Mouse (Mus musculus): ENCODE results near the gene 4933412E24Rik.

The 4933412E24Rik gene

DNA sequence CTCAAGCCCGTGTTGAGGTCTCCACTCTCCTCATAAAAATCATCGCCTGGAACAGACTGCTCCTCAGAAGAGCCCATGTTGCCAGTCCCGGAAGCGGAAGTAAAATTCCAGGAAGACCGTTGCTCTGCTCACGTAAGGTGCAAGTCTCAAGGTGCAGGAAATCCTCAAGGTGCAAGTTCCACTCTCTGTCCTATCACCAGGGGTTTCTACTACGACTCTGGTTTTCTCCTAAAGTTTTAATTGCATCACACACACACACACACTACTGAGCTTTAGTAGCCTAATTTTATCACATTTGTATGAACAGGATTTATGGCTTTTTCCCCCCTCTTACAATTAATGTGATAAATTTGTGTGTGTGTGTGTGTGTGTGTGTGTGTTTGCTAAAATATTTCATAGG, at the start of gene 4933412E24Rik:
Gene 4933412E24Rik, minus strand, starts transcription at position 101 of the 400 bp plus-strand sequence.
- DNase-seq (ENCODE audit: low spot score), result no peak

DNA sequence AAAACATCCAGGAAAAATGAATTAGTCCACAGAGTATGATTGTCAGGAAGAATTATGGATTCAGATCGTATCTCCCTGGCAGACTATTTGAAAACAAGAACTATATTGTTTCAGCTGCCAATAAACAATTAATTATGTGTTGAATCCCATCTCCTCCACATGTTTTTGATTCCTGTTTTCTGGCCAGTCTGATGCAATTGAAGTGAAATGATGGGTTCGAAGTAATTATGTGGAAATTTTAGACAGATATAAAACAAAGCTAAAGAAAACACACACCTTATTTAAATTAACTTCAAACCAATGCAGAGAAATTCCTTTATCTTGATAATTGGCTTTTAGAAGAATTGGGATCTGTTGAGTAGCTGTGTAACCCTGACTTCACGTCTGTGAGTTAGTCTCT, 14.3 kb upstream of the 4933412E24Rik start:
- no peak for DNase-seq (ENCODE audit: low spot score)

DNA sequence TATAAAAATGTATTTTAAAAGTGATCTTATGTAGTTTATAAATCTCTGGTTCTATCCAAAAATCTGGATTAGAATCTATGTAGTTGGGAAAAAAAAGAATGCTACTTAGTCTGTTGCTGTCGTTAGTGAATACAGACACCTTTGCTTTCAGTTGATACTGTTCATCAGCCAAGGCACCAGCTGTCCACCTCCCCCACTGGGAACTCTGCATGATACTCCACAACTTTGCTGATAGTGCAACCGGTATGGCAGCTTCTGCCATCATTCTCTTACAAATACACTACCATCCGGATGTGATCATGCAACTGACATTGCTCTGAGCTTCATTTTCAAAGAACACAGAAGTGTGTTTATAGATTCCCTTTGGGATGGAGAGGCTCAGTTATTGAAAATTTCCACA, 4.8 kb upstream of the 4933412E24Rik start:
- no peak for DNase-seq (ENCODE audit: low spot score)

DNA sequence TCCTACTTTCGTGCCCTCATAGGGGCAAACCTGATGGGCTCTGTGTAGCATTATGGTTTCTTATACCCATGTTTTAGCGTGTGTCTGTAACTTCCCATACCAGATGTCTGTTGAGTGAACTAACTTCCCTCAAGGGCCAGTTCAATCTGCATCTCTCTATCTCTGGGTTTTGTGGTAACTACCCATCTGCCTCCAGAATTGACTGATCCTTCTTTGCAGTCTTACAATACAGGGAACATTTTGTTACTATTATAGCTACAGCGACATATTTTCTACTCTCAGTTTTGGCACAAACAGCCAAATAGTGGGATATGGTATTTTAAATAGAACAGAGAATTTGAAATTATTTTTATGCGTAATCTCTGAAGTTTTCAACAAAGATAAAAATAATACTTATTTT, 6.2 kb downstream of the 4933412E24Rik start:
- no peak for DNase-seq (ENCODE audit: low spot score)

DNA sequence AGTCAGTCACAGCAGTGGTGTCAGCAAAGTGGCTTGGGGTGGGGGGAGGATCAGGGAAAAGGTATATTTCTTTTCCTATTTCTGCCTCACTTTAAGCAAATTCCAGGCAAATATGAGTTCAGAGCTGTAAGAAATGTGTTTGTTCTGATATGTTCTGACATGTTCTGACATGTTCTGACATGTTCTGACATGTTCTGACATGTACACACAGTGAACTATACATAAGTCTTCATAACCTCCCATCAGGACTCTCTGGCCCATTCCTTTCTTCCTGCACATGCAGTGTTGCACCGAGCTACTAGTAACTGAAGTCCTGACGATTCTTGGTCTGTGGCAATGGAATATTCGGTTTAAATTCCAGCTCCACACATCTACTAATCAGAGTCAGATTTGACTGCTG, 6.8 kb downstream of the 4933412E24Rik start:
- no peak for DNase-seq (ENCODE audit: low spot score)

DNA sequence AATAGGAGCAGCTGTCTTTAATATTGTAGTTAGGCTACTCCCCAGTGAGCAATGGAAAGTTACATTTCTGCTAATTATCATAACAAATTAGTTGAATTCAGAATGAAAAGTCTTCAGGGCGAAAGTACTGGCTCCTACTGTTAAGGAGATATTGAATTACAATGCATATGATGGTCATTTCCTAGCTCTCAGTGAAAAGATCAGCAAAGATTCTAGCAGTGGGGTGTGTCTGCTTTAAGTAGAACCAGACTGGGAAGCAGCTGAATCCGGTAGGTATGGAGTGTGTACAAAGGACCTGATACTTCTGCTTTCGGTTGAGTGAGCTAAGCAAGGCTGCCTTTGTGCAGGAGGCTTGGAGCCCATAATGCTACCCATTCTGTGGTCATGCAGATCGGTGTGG, 32.6 kb downstream of the 4933412E24Rik start:
- DNase-seq (ENCODE audit: low spot score), result no peak

DNA sequence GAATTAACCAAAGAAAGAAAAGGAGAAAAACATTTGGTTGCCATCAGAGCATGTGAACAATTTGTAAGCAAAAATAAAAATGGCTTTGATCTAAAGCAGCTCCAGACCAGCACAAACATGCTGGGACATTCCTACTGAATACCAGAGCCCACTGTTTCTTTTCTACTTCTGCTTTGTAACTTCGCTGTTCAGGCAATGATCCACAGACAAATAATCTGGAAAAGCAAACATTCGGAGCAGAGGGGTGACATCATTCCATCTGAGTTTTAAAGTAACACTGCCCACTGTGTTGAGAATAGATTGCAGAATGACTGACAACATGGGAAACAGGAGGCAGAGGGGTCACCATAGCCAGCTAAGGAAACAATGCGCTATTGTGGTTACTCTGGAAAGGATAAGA, 41.1 kb downstream of the 4933412E24Rik start:
- no peak for DNase-seq (ENCODE audit: low spot score)

DNA sequence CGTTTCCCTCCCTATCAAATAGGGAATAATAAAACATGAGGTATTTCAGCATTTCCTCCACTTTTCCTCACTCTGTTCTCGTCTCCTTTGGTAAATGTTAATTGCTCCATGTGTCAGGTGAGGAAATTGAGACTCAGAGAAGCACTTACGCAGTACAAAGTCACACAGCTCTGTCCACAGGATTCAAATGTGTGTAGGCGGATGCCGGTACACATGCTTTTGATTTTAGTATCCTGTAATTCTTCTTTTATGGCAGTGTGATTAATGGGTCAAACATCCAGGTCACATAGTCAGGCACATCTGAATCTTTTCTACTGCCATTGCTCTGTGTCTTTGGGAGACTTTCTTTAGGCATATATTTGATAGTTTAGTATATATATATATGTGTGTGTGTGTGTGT, 41.8 kb downstream of the 4933412E24Rik start:
- no peak for DNase-seq (ENCODE audit: low spot score)

DNA sequence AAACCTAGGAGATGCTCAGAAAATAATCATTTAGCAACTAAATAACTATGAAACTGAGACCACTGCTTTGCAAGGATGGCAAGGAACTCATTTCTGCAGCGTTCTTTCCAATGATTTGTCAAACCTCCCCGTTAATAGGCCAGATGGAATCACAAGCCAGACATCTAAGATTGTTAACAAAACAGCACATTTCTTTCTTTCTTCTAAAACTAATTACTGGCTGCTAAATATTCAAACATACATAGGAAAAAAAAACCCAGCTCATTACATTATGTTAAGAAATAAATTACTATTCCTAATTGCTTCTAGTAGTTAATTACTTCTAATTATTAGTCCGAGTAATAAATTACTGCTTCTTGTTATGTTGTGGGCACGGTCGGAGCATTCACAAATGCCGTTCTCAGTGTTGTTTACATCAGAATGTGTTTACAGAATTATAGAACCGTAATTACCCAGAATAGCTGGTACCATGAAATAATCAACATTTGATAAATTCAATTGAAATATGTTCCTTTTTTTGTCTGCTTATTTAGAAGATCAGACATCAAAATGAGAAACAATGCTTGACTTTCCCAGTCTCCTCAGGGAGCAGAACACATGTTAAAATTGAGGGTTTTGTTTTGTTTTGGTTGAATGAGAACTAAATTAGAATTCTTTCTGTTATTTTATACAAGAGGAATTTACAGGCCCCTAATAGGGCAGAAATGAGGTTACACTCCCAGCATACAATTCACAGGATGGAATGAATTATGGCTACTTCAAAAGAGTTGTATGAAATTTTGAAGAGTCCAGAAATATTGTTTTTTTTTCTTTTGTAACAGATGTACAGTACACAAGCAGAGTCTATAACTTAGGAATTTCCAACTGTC, 42.5 kb downstream of the 4933412E24Rik start:
- no peak for DNase-seq (ENCODE audit: low spot score)

Measured in c-Kit-positive CD71-positive TER-119-positive erythroid progenitor cells, embryonic 14.5 days (primary cell).